Mouse (Mus musculus) neural tube, embryonic 13.5 days (tissue): ENCODE measurements around the gene Tnfaip1. TPM values are rescaled to one million over a fixed set of nuclear protein-coding genes. Genes with fewer than 3 reads are reported as not detected.

Source experiments
- ATAC-seq: fragments of 200-750 bp; cut with Nextera tagmentation; 2 replicates; pipeline ENCODE4 v1.8.0; 2017; ENCODE audit warnings: low read depth, mild to moderate bottlenecking, moderate TSS enrichment, moderate library complexity
- H3K27ac ChIP-seq: fragments of 300-500 bp; sonication (generic); replicated peaks from 2 replicates; pipeline ENCODE4 v1.5.1; 2015; ENCODE audit warnings: moderate library complexity, mild to moderate bottlenecking, inconsistent platforms
- H3K27me3 ChIP-seq: fragments of 300-500 bp; sonication (generic); 2 replicates; pipeline ENCODE4 v1.6.1; 2015; ENCODE audit warnings: mild to moderate bottlenecking, inconsistent platforms
- H3K36me3 ChIP-seq: fragments of 300-500 bp; sonication (generic); 2 replicates; pipeline ENCODE4 v1.6.1; 2015; ENCODE audit warnings: mild to moderate bottlenecking, inconsistent platforms
- H3K4me1 ChIP-seq: fragments of 300-500 bp; sonication (generic); replicated peaks from 2 replicates; pipeline ENCODE4 v1.6.1; 2015; ENCODE audit warnings: inconsistent platforms
- H3K4me2 ChIP-seq: fragments of 300-500 bp; sonication (generic); 2 replicates; pipeline ENCODE4 v1.6.1; 2015; ENCODE audit warnings: inconsistent platforms, mild to moderate bottlenecking, moderate library complexity
- H3K4me3 ChIP-seq: fragments of 300-500 bp; sonication (generic); 2 replicates; pipeline ENCODE4 v1.5.1; 2015; ENCODE audit warnings: mild to moderate bottlenecking, inconsistent platforms
- H3K9ac ChIP-seq: fragments of 300-500 bp; sonication (generic); 2 replicates; pipeline ENCODE4 v1.6.1; 2015; ENCODE audit warnings: moderate library complexity, mild to moderate bottlenecking, inconsistent platforms
- H3K9me3 ChIP-seq: fragments of 300-500 bp; sonication (generic); 2 replicates; pipeline ENCODE4 v1.6.1; 2016; ENCODE audit warnings: inconsistent platforms
- WGBS: fragments of 180-500 bp; shearing (Covaris S2); methylation state at CpG from one replicate; pipeline ENCODE4 v1.1.7; 2015; 5-methylcytosine and 5-hydroxymethylcytosine counted together
- polyA plus RNA-seq: library from polyadenylated mRNA; unstranded; fragments of >200 nt; fragmentation: Nextera tagmentation; extraction: Ambion mirVana; gene quantifications from 2 replicates; pipeline ENCODE4 v1.2.1, GENCODE M21; 2015

Gene Tnfaip1
- polyA plus RNA-seq, 1 experiment from 2014 or later, result 50.7 TPM

- Histone ChIP-seq H3K36me3 (no peaks in the 10 kb centered on the region), H3K9me3 (no peaks in the 10 kb centered on the region), H3K27ac (no peak overlapping the region), H3K4me2 (peak overlapping the region; percentile 78), H3K4me1 (peaks cover 45% of the 10 kb centered on the region), H3K27me3 (peaks cover 51% of the 10 kb centered on the region), H3K4me3 (peak overlapping the region; percentile 82), H3K9ac (peak overlapping the region; percentile 91)
- ATAC-seq, result no peak
- WGBS, result 8% methylated on average over 6 of the region's 6 CpGs
Measured at GRCm38 (mm10) chr11:78495904-78496303, 40.2 kb downstream of the Tnfaip1 start.

- peak; percentile 74 for ATAC-seq
- H3K9ac ChIP-seq, result peak overlapping the region; percentile 41; the same call in 1 of the 2 replicates
- no peaks in the 10 kb centered on the region for H3K9me3 ChIP-seq
- H3K4me2 ChIP-seq, result peak overlapping the region; percentile 52
- peaks cover 79% of the 10 kb centered on the region for H3K27me3 ChIP-seq
- 7% methylated on average over 48 of the region's 48 CpGs for WGBS
- peaks cover 25% of the 10 kb centered on the region for H3K36me3 ChIP-seq
- H3K4me1 ChIP-seq, result peaks cover 38% of the 10 kb centered on the region
- peak overlapping the region; percentile 26 for H3K4me3 ChIP-seq
- 0 out of 2 replicates have a peak overlapping the region, but pooled peaks have one; percentile 33 for H3K27ac ChIP-seq
Measured at GRCm38 (mm10) chr11:78490781-78491241, 45.3 kb downstream of the Tnfaip1 start.

GRCm38 (mm10) chr11:78488168-78488567 is 48.0 kb downstream of the Tnfaip1 start:
- Histone ChIP-seq H3K27me3 (peaks cover 67% of the 10 kb centered on the region), H3K27ac (no peak overlapping the region), H3K9ac (no peak overlapping the region), H3K4me2 (no peak overlapping the region), H3K36me3 (peaks cover 41% of the 10 kb centered on the region), H3K4me3 (no peak overlapping the region), H3K4me1 (peaks cover 19% of the 10 kb centered on the region), H3K9me3 (no peaks in the 10 kb centered on the region)
- 2% methylated on average over 8 of the region's 8 CpGs for WGBS
- ATAC-seq, result peak; percentile 20; the same call in 1 of the 2 replicates

GRCm38 (mm10) chr11:78483639-78484038 is 52.5 kb downstream of the Tnfaip1 start:
- Histone ChIP-seq H3K36me3 (peaks cover 80% of the 10 kb centered on the region), H3K9me3 (no peaks in the 10 kb centered on the region), H3K4me1 (0 out of 2 replicates have a peak, but pooled peaks cover 4% of the 10 kb centered on the region), H3K4me3 (no peak overlapping the region), H3K27ac (no peak overlapping the region), H3K27me3 (peaks cover 27% of the 10 kb centered on the region), H3K4me2 (no peak overlapping the region), H3K9ac (no peak overlapping the region)
- WGBS, result 56% methylated on average over 7 of the region's 7 CpGs
- ATAC-seq, result no peak

- no peak overlapping the region for H3K9ac ChIP-seq
- H3K27ac ChIP-seq, result no peak overlapping the region
- no peaks in the 10 kb centered on the region for H3K9me3 ChIP-seq
- H3K4me2 ChIP-seq, result no peak overlapping the region
- H3K4me3 ChIP-seq, result no peak overlapping the region
- no peaks in the 10 kb centered on the region for H3K27me3 ChIP-seq
- H3K4me1 ChIP-seq, result no peaks in the 10 kb centered on the region
- no peak for ATAC-seq
- H3K36me3 ChIP-seq, result peaks cover 62% of the 10 kb centered on the region
- 81% methylated on average over 3 of the region's 3 CpGs for WGBS
Measured at GRCm38 (mm10) chr11:78475289-78475688, 60.8 kb downstream of the Tnfaip1 start.

Other genes starting within 250 kb of the Tnfaip1 start
- 0.19 and 0.25 TPM in 2 replicates for gene BC030499, start 245.5 kb downstream of the Tnfaip1 start, polyA plus RNA-seq
- 7.0 and 8.2 TPM in 2 replicates for gene Spag5, start 234.8 kb downstream of the Tnfaip1 start, polyA plus RNA-seq
- 143 and 149 TPM in 2 replicates for gene Aldoc, start 213.4 kb downstream of the Tnfaip1 start, polyA plus RNA-seq
- gene Pigs, start 207.9 kb downstream of the Tnfaip1 start, polyA plus RNA-seq, result 79.6 and 79.7 TPM in 2 replicates
- 80.0 and 81.9 TPM in 2 replicates for gene Unc119, start 192.8 kb downstream of the Tnfaip1 start, polyA plus RNA-seq
- not detected in 2 replicates for gene Foxn1, start 149.8 kb downstream of the Tnfaip1 start, polyA plus RNA-seq
- not detected in 2 replicates for gene Slc13a2, start 114.1 kb downstream of the Tnfaip1 start, polyA plus RNA-seq
- gene Slc46a1, start 70.6 kb downstream of the Tnfaip1 start, polyA plus RNA-seq, result 16.5 and 16.9 TPM in 2 replicates
- 41.1 and 43.0 TPM in 2 replicates for gene Sarm1, start 38.6 kb downstream of the Tnfaip1 start, polyA plus RNA-seq
- gene Vtn, start 37.2 kb downstream of the Tnfaip1 start, polyA plus RNA-seq, result 181 and 197 TPM in 2 replicates
- 0.15 TPM in 1 of 2 replicates, not detected in the other for gene Sebox, start 32.9 kb downstream of the Tnfaip1 start, polyA plus RNA-seq
- gene Tmem199, start 24.2 kb downstream of the Tnfaip1 start, polyA plus RNA-seq, result 92.7 and 101 TPM in 2 replicates
- 178 and 191 TPM in 2 replicates for gene Poldip2, start 24.1 kb downstream of the Tnfaip1 start, polyA plus RNA-seq
- gene Ift20, start within 50 bp of the Tnfaip1 start, polyA plus RNA-seq, result 120 and 122 TPM in 2 replicates
- 29.1 and 31.5 TPM in 2 replicates for gene Tmem97, start 14.4 kb upstream of the Tnfaip1 start, polyA plus RNA-seq
- gene Nlk, start 161.0 kb upstream of the Tnfaip1 start, polyA plus RNA-seq, result 30.0 and 33.9 TPM in 2 replicates
- 33.3 and 36.0 TPM in 2 replicates for gene Ccnq, start 215.4 kb upstream of the Tnfaip1 start, polyA plus RNA-seq